ENCODE assay signal across 8 mouse cellular contexts in the genomic region with DNA sequence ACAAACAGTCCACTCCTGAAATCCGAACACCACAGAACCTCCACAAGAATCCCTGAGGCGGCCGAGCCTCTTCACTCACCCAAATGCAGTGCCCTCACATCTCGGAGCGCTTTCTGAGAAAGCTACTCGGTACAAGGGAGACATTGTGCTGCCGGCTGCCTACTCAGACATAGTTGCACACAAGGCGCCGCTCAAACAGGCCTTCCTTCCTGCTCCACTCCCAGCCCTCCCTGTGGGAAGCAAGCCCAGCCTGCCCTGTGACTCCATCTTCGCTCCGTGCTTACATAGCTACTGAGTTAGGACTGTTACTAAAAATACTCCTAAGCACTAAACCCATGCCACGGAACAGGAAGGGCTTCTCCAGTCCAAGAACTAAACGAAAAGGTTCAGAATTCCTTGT. TPM values are rescaled to one million over a fixed set of nuclear protein-coding genes. Genes with fewer than 3 reads are reported as not detected.
A peak's percentile ranks its signal among the peaks of the same experiment; 100 is the strongest.
DNase-seq lines count a peak whose midpoint lies in the region; ATAC-seq lines count a peak whose summit lies in the region.

No protein-coding gene starts in this region.

- peak overlapping the region; percentile 11; the same call in 1 of the 2 replicates for H3K4me3 ChIP-seq in hindbrain, embryonic 15.5 days
- H3K4me3 ChIP-seq in stomach, embryonic 15.5 days (replicated peaks), result peak overlapping the region; percentile 24

- ATAC-seq in hindbrain, embryonic 15.5 days (ENCODE audit: low FRiP score, low read depth), result peak; percentile 81
- ATAC-seq in stomach, embryonic 15.5 days (ENCODE audit: insufficient read depth, low FRiP score, low read depth), result peak; percentile 91

- DNase-seq in R1 (ENCODE audit: low read depth, low spot score), result peak; percentile 59
- peak; percentile 31 to 45 for DNase-seq in cerebellum, postnatal 4 days (ENCODE audit: low spot score in 2 of 2)
- peak; percentile 91 for DNase-seq in gastrocnemius, adult 18-20 months (ENCODE audit: low spot score)
- peak; percentile 70 to 72 for DNase-seq in layer of hippocampus, postnatal 36 days
- DNase-seq in lung, postnatal 4 days, result peak; percentile 82 to 89
- DNase-seq in thymus, postnatal 14 days, result no peak

- WGBS in hindbrain, embryonic 15.5 days, result 58% methylated on average over 13 of the region's 13 CpGs
- 33% methylated on average over 13 of the region's 13 CpGs for WGBS in stomach, embryonic 15.5 days

- H3K4me1 ChIP-seq in hindbrain, embryonic 15.5 days (replicated peaks), result no peaks in the 10 kb centered on the region
- no peaks in the 10 kb centered on the region for H3K4me1 ChIP-seq in stomach, embryonic 15.5 days

- H3K4me2 ChIP-seq in hindbrain, embryonic 15.5 days, result peak overlapping the region; percentile 35
- peak overlapping the region; percentile 45 for H3K4me2 ChIP-seq in stomach, embryonic 15.5 days

- peak overlapping the region; percentile 78 for H3K27ac ChIP-seq in hindbrain, embryonic 15.5 days (replicated peaks)
- H3K27ac ChIP-seq in stomach, embryonic 15.5 days, result peak overlapping the region; percentile 82

- no peak overlapping the region for H3K9ac ChIP-seq in hindbrain, embryonic 15.5 days
- H3K9ac ChIP-seq in stomach, embryonic 15.5 days, result no peak overlapping the region

- H3K27me3 ChIP-seq in hindbrain, embryonic 15.5 days, result no peaks in the 10 kb centered on the region
- H3K27me3 ChIP-seq in stomach, embryonic 15.5 days (replicated peaks), result no peaks in the 10 kb centered on the region

- peaks cover 3% of the 10 kb centered on the region; the same call in 1 of the 2 replicates for H3K36me3 ChIP-seq in hindbrain, embryonic 15.5 days
- 0 out of 2 replicates have a peak, but pooled peaks cover 4% of the 10 kb centered on the region for H3K36me3 ChIP-seq in stomach, embryonic 15.5 days

- no peaks in the 10 kb centered on the region for H3K9me3 ChIP-seq in hindbrain, embryonic 15.5 days
- no peaks in the 10 kb centered on the region for H3K9me3 ChIP-seq in stomach, embryonic 15.5 days

RNA-seq across cellular contexts. Expression of a gene that starts 49.4 kb away (rescaled TPM):
- total RNA-seq in gastrocnemius, adult 18-20 months (2021), result 10 to 100 TPM; 63.3 to 72.8 TPM
- polyA plus RNA-seq in hindbrain, embryonic 15.5 days (2015; fragmentation: Nextera tagmentation; extraction: Ambion mirVana), result 97.2 and 103 TPM in 2 replicates
- total RNA-seq in layer of hippocampus, postnatal 36 days (2021), result 10 to 100 TPM; 79.1 to 79.6 TPM
- polyA plus RNA-seq in stomach, embryonic 15.5 days (2015; fragmentation: Nextera tagmentation; extraction: Ambion mirVana), result 26.7 and 32.1 TPM in 2 replicates
